ENCODE assay signal across 8 mouse cellular contexts in genomic region chr13:21940213-21940612, GRCm38 (mm10). TPM values are rescaled to one million over a fixed set of nuclear protein-coding genes. Genes with fewer than 3 reads are reported as not detected.
DNase-seq lines count a peak whose midpoint lies in the region; ATAC-seq and TF ChIP-seq lines count a peak whose summit lies in the region.

No protein-coding gene starts in this region.

- peak overlapping the region; percentile 42 for H3K27ac ChIP-seq in embryonic fibroblast, embryonic 13.5 days (ENCODE audit: insufficient read depth, low read length)
- peak overlapping the region; percentile 64; the same call in 1 of the 2 replicates for H3K27ac ChIP-seq in heart, embryonic 10.5 days
- peak overlapping the region; percentile 30; the same call in 1 of the 2 replicates for H3K27ac ChIP-seq in kidney, embryonic 14.5 days (ENCODE audit: low read depth, low read length)
- peak overlapping the region; percentile 26 for H3K27ac ChIP-seq in limb, embryonic 14.5 days (replicated peaks; ENCODE audit: low read depth, low read length)
- H3K27ac ChIP-seq in midbrain, embryonic 16.5 days (ENCODE audit: low read length), result peak overlapping the region; percentile 55; the same call in 1 of the 2 replicates
- no peak overlapping the region; the same call in 1 of the 2 replicates for H3K27ac ChIP-seq in spleen, adult 2 months (ENCODE audit: insufficient read depth, low read length)

- H3K4me3 ChIP-seq in embryonic fibroblast, embryonic 13.5 days (ENCODE audit: insufficient read depth, low read length), result peak overlapping the region; percentile 71
- H3K4me3 ChIP-seq in heart, embryonic 10.5 days, result peak overlapping the region; percentile 62
- peak overlapping the region; percentile 43 for H3K4me3 ChIP-seq in kidney, embryonic 14.5 days (ENCODE audit: low read length)
- H3K4me3 ChIP-seq in limb, embryonic 14.5 days (replicated peaks; ENCODE audit: low read length), result peak overlapping the region; percentile 48
- H3K4me3 ChIP-seq in midbrain, embryonic 16.5 days (ENCODE audit: low read depth, low read length), result peak overlapping the region; percentile 53
- H3K4me3 ChIP-seq in spleen, adult 2 months (ENCODE audit: extremely low read depth, insufficient read depth, insufficient read length), result peak overlapping the region; percentile 67

- under 1% methylated on average over 19 of the region's 19 CpGs for WGBS in heart, embryonic 10.5 days
- under 1% methylated on average over 19 of the region's 19 CpGs for WGBS in kidney, embryonic 14.5 days
- WGBS in limb, embryonic 14.5 days, result under 1% methylated on average over 19 of the region's 19 CpGs
- WGBS in midbrain, embryonic 16.5 days, result under 1% methylated on average over 19 of the region's 19 CpGs
- under 1% methylated on average over 19 of the region's 19 CpGs for WGBS in spleen, adult 2 months

- no peaks in the 10 kb centered on the region for H3K36me3 ChIP-seq in heart, embryonic 10.5 days
- no peaks in the 10 kb centered on the region for H3K36me3 ChIP-seq in kidney, embryonic 14.5 days (ENCODE audit: control insufficient read depth, insufficient read depth, low read length)
- no peaks in the 10 kb centered on the region for H3K36me3 ChIP-seq in limb, embryonic 14.5 days (ENCODE audit: control insufficient read depth, insufficient read depth, low read length)
- H3K36me3 ChIP-seq in midbrain, embryonic 16.5 days (ENCODE audit: control insufficient read depth, insufficient read depth, low read length), result no peaks in the 10 kb centered on the region
- no peaks in the 10 kb centered on the region for H3K36me3 ChIP-seq in spleen, adult 2 months (ENCODE audit: control insufficient read depth, insufficient read depth, low read length)

- ATAC-seq in kidney, embryonic 14.5 days (ENCODE audit: low FRiP score, low TSS enrichment), result peak; percentile 86
- peak; percentile 85 for ATAC-seq in limb, embryonic 14.5 days (ENCODE audit: low FRiP score, low read depth)
- ATAC-seq in midbrain, embryonic 16.5 days, result peak; percentile 81

- H3K9me3 ChIP-seq in heart, embryonic 10.5 days, result no peaks in the 10 kb centered on the region
- H3K9me3 ChIP-seq in kidney, embryonic 14.5 days (ENCODE audit: control insufficient read depth, low read length), result no peaks in the 10 kb centered on the region
- no peaks in the 10 kb centered on the region for H3K9me3 ChIP-seq in limb, embryonic 14.5 days (ENCODE audit: control insufficient read depth, low read length)
- no peaks in the 10 kb centered on the region for H3K9me3 ChIP-seq in midbrain, embryonic 16.5 days (replicated peaks; ENCODE audit: control insufficient read depth, low read length, poor library complexity, severe bottlenecking)

- no peaks in the 10 kb centered on the region; the same call in 1 of the 2 replicates for H3K4me1 ChIP-seq in embryonic fibroblast, embryonic 13.5 days (ENCODE audit: control insufficient read depth, insufficient read depth, low read length)
- H3K4me1 ChIP-seq in heart, embryonic 10.5 days, result no peaks in the 10 kb centered on the region
- H3K4me1 ChIP-seq in kidney, embryonic 14.5 days (ENCODE audit: control insufficient read depth, insufficient read depth, low read length), result no peaks in the 10 kb centered on the region
- H3K4me1 ChIP-seq in limb, embryonic 14.5 days (ENCODE audit: control insufficient read depth, insufficient read depth, low read length), result no peaks in the 10 kb centered on the region
- peaks cover 3% of the 10 kb centered on the region; the same call in 1 of the 2 replicates for H3K4me1 ChIP-seq in midbrain, embryonic 16.5 days (ENCODE audit: control insufficient read depth, insufficient read depth, low read length)
- peaks cover 4% of the 10 kb centered on the region; the same call in 1 of the 2 replicates for H3K4me1 ChIP-seq in spleen, adult 2 months (ENCODE audit: control insufficient read depth, insufficient read depth, insufficient read length)

- H3K4me2 ChIP-seq in kidney, embryonic 14.5 days (replicated peaks; ENCODE audit: low read depth, low read length), result peak overlapping the region; percentile 41
- peak overlapping the region; percentile 56 for H3K4me2 ChIP-seq in limb, embryonic 14.5 days (replicated peaks; ENCODE audit: low read depth, low read length, severe bottlenecking)
- peak overlapping the region; percentile 59 for H3K4me2 ChIP-seq in midbrain, embryonic 16.5 days (ENCODE audit: low read length)

- TF ChIP-seq CTCF in embryonic fibroblast, embryonic 13.5 days (IDR thresholded peaks at IDR 0.05; ENCODE audit: borderline replicate concordance, insufficient read depth, low read length), result no peak
- no peak for TF ChIP-seq CTCF in spleen, adult 2 months (IDR thresholded peaks at IDR 0.05; ENCODE audit: extremely low read depth, insufficient read depth, insufficient read length, insufficient replicate concordance)

- TF ChIP-seq POLR2A in embryonic fibroblast, embryonic 13.5 days (IDR thresholded peaks at IDR 0.05; ENCODE audit: low read depth, low read length), result no peak
- no peak for TF ChIP-seq POLR2A in limb, embryonic 14.5 days (IDR thresholded peaks at IDR 0.05; ENCODE audit: borderline replicate concordance, extremely low read depth, insufficient read depth, insufficient read length)
- no peak for TF ChIP-seq POLR2A in spleen, adult 2 months (IDR thresholded peaks at IDR 0.05; ENCODE audit: low read depth, low read length)

- H3K9ac ChIP-seq in kidney, embryonic 14.5 days (ENCODE audit: low read depth, low read length), result no peak overlapping the region
- H3K9ac ChIP-seq in limb, embryonic 14.5 days (ENCODE audit: low read depth, low read length, severe bottlenecking), result peak overlapping the region; percentile 52
- peak overlapping the region; percentile 51 for H3K9ac ChIP-seq in midbrain, embryonic 16.5 days (ENCODE audit: low read depth, low read length)

- H3K27me3 ChIP-seq in heart, embryonic 10.5 days (ENCODE audit: insufficient read depth, poor library complexity, severe bottlenecking), result no peaks in the 10 kb centered on the region
- H3K27me3 ChIP-seq in kidney, embryonic 14.5 days (ENCODE audit: control insufficient read depth, insufficient read depth, low read length), result peaks cover 2% of the 10 kb centered on the region; the same call in 1 of the 2 replicates
- H3K27me3 ChIP-seq in limb, embryonic 14.5 days (ENCODE audit: control insufficient read depth, insufficient read depth, low read length), result no peaks in the 10 kb centered on the region
- no peaks in the 10 kb centered on the region; the same call in 1 of the 2 replicates for H3K27me3 ChIP-seq in midbrain, embryonic 16.5 days (ENCODE audit: control insufficient read depth, insufficient read depth, low read depth, low read length)
- H3K27me3 ChIP-seq in spleen, adult 2 months (ENCODE audit: control insufficient read depth, insufficient read depth, low read length), result no peaks in the 10 kb centered on the region; the same call in 1 of the 2 replicates

- peak; percentile 92 to 95 for DNase-seq in B cell, adult 2 months
- peak; percentile 90 for DNase-seq in brain, adult 2 months (ENCODE audit: low read depth, low spot score)
- DNase-seq in heart, embryonic 10.5 days (ENCODE audit: low spot score), result peak; percentile 94
- peak; percentile 98 for DNase-seq in limb, embryonic 14.5 days (ENCODE audit: low spot score)
- DNase-seq in spleen, adult 2 months (ENCODE audit: low read depth in 1 of 2, low spot score in 2 of 2), result peak; percentile 79 to 83

RNA-seq across cellular contexts. Expression of gene Zfp184, which starts 4.7 kb away (rescaled TPM):
- 2.9 and 5.0 TPM in 2 replicates for polyA plus RNA-seq in embryonic fibroblast, embryonic 13.5 days (2011; ENCODE audit: insufficient read length, low read depth, missing spikeins)
- 7.4 and 9.1 TPM in 2 replicates for polyA plus RNA-seq in heart, embryonic 10.5 days (2016; fragmentation: Nextera tagmentation; extraction: Ambion mirVana)
- polyA plus RNA-seq in kidney, embryonic 14.5 days (2014; fragmentation: Nextera tagmentation; extraction: Ambion mirVana), result 15.5 and 17.9 TPM in 2 replicates
- polyA plus RNA-seq in limb, embryonic 14.5 days (2012; rRNA removed), result 7.5 and 8.3 TPM in 2 replicates
- 12.7 and 17.2 TPM in 2 replicates for polyA plus RNA-seq in limb, embryonic 14.5 days (2014; fragmentation: Nextera tagmentation; extraction: Ambion mirVana)
- 12.0 and 13.7 TPM in 2 replicates for polyA plus RNA-seq in midbrain, embryonic 16.5 days (2015; fragmentation: Nextera tagmentation; extraction: Ambion mirVana)
- polyA plus RNA-seq in spleen, adult 2 months (2012; rRNA removed), result 0.05 and 0.11 TPM in 2 replicates

RNA-seq across cellular contexts. Expression of gene Pom121l2, which starts 40.8 kb away (rescaled TPM):
- 0.23 and 0.32 TPM in 2 replicates for polyA plus RNA-seq in embryonic fibroblast, embryonic 13.5 days (2011; ENCODE audit: insufficient read length, low read depth, missing spikeins)
- polyA plus RNA-seq in heart, embryonic 10.5 days (2016; fragmentation: Nextera tagmentation; extraction: Ambion mirVana), result 0.09 TPM in 1 of 2 replicates, not detected in the other
- polyA plus RNA-seq in kidney, embryonic 14.5 days (2014; fragmentation: Nextera tagmentation; extraction: Ambion mirVana), result 0.36 TPM in 1 of 2 replicates, not detected in the other
- 0.09 and 0.17 TPM in 2 replicates for polyA plus RNA-seq in limb, embryonic 14.5 days (2012; rRNA removed)
- polyA plus RNA-seq in limb, embryonic 14.5 days (2014; fragmentation: Nextera tagmentation; extraction: Ambion mirVana), result 0.11 and 0.18 TPM in 2 replicates
- not detected in 2 replicates for polyA plus RNA-seq in midbrain, embryonic 16.5 days (2015; fragmentation: Nextera tagmentation; extraction: Ambion mirVana)
- not detected in 2 replicates for polyA plus RNA-seq in spleen, adult 2 months (2012; rRNA removed)
